Mouse (Mus musculus): Measurements from ENCODE around the gene Gm45785. TPM values are rescaled to one million over a fixed set of nuclear protein-coding genes. Genes with fewer than 3 reads are reported as not detected.

The Gm45785 gene
- polyA plus RNA-seq, 2 experiments = not detected

DNA sequence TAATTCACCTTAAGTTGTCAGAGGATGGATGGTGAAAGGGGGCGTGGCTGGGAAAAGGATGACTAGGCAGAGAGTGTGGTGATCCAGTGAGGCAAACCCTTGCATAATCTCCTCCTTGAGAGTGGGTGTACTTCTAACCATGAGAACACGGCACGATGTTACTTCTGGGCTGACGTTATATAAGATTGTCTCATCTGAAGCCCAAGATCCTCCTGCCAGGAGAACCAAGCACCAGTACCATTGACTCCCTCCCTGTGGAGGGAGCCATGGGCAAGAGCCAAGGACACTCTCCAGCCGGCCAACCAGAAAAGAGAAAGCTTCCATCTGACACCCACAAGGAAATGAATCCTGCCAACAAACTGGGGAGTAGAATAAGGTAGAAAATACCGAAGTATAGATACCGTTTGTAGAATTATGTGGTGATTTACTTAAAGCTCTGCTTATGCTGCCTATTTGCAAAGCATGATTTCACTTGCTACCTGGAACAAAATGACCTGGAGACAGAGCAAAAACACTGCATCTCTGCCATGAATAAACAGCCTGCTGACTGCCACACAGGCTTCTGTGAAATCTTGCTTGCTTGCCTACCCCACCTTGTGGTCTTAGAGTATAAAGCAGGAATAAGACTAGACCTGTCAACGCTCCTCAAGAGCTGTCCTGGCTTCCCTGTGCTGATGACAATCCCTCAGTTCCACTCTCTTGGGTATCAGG lies 27.8 kb downstream of the Gm45785 start:
- WGBS = 34% methylated on average over 8 of the region's 8 CpGs
- H3K27ac ChIP-seq (replicated peaks; ENCODE audit: low read depth, low read length) = no peak overlapping the region

GRCm38 (mm10) chr7:140822731-140823130 lies 33.4 kb downstream of the Gm45785 start:
- H3K9me3 ChIP-seq (ENCODE audit: control insufficient read depth, low read length) = no peaks in the 10 kb centered on the region
- H3K4me2 ChIP-seq (replicated peaks; ENCODE audit: low read depth, low read length, severe bottlenecking) = no peak overlapping the region
- no peaks in the 10 kb centered on the region for H3K27me3 ChIP-seq (ENCODE audit: control insufficient read depth, insufficient read depth, low read length)
- no peak overlapping the region for H3K27ac ChIP-seq (replicated peaks; ENCODE audit: low read depth, low read length)
- no peak for DNase-seq (ENCODE audit: low spot score)
- no peak for ATAC-seq (ENCODE audit: low FRiP score, low read depth)
- no peak for TF ChIP-seq POLR2A (IDR thresholded peaks at IDR 0.05; ENCODE audit: borderline replicate concordance, extremely low read depth, insufficient read depth, insufficient read length)
- no peak overlapping the region for H3K9ac ChIP-seq (ENCODE audit: low read depth, low read length, severe bottlenecking)
- H3K4me1 ChIP-seq (ENCODE audit: control insufficient read depth, insufficient read depth, low read length) = no peaks in the 10 kb centered on the region
- WGBS = 89% methylated on average over 4 of the region's 4 CpGs
- no peak overlapping the region for H3K4me3 ChIP-seq (replicated peaks; ENCODE audit: low read length)
- no peaks in the 10 kb centered on the region for H3K36me3 ChIP-seq (ENCODE audit: control insufficient read depth, insufficient read depth, low read length)

More for the DNA sequence above, 27.8 kb downstream of the Gm45785 start:
- Histone ChIP-seq H3K4me2 (replicated peaks; ENCODE audit: low read depth, low read length, severe bottlenecking) (no peak overlapping the region), H3K4me1 (ENCODE audit: control insufficient read depth, insufficient read depth, low read length) (no peaks in the 10 kb centered on the region), H3K36me3 (ENCODE audit: control insufficient read depth, insufficient read depth, low read length) (no peaks in the 10 kb centered on the region), H3K9me3 (ENCODE audit: control insufficient read depth, low read length) (no peaks in the 10 kb centered on the region), H3K9ac (ENCODE audit: low read depth, low read length, severe bottlenecking) (no peak overlapping the region), H3K4me3 (replicated peaks; ENCODE audit: low read length) (no peak overlapping the region), H3K27me3 (ENCODE audit: control insufficient read depth, insufficient read depth, low read length) (no peaks in the 10 kb centered on the region)
- TF ChIP-seq POLR2A (IDR thresholded peaks at IDR 0.05; ENCODE audit: borderline replicate concordance, extremely low read depth, insufficient read depth, insufficient read length) = no peak
- DNase-seq (ENCODE audit: low spot score) (peak; percentile 36), ATAC-seq (ENCODE audit: low FRiP score, low read depth) (no peak)

- Histone ChIP-seq H3K9ac (ENCODE audit: low read depth, low read length, severe bottlenecking) (peak within 1 kb of the TSS; percentile 57), H3K4me2 (replicated peaks; ENCODE audit: low read depth, low read length, severe bottlenecking) (peak within 1 kb of the TSS; percentile 65), H3K36me3 (ENCODE audit: control insufficient read depth, insufficient read depth, low read length) (0 out of 2 replicates have a peak, but pooled peaks cover 2% of the 10 kb centered on the region), H3K9me3 (ENCODE audit: control insufficient read depth, low read length) (no peaks in the 10 kb centered on the region), H3K4me1 (ENCODE audit: control insufficient read depth, insufficient read depth, low read length) (no peaks in the 10 kb centered on the region), H3K4me3 (replicated peaks; ENCODE audit: low read length) (peak within 1 kb of the TSS; percentile 45), H3K27me3 (ENCODE audit: control insufficient read depth, insufficient read depth, low read length) (no peaks in the 10 kb centered on the region), H3K27ac (replicated peaks; ENCODE audit: low read depth, low read length) (no peak within 1 kb of the TSS)
- no peak for TF ChIP-seq POLR2A (IDR thresholded peaks at IDR 0.05; ENCODE audit: borderline replicate concordance, extremely low read depth, insufficient read depth, insufficient read length)
- peak; percentile 78 for ATAC-seq (ENCODE audit: low FRiP score, low read depth)
- DNase-seq (ENCODE audit: low spot score) = peak; percentile 49
- WGBS = 2% methylated on average over 21 of the region's 21 CpGs
These were observed 34.3 kb downstream of the Gm45785 start, which contains the start of gene Zfp941 for GRCm38 (mm10) chr7:140821653-140822329. Gene Zfp941, minus strand, starts transcription at chr7:140822178.

DNA sequence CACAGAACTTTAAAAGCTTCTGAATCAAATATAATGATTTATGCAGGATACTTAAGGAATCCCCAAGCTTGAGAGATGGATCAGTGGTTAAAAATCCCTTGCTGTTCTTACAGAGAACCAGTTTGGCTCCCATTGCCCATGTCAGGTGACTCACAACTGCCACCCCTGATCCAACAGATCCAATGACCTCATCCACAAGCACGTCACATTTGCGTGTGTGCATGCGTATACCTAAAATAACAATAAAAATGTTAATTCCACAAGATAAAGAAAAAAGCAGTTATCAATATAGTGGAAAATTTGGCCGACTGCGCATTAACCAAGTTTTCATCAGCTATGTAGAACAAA lies 34.9 kb downstream of the Gm45785 start:
- no peak for DNase-seq (ENCODE audit: low spot score)
- WGBS = 47% methylated on average over 5 of the region's 5 CpGs
- Histone ChIP-seq H3K27me3 (ENCODE audit: control insufficient read depth, insufficient read depth, low read length) (no peaks in the 10 kb centered on the region), H3K9ac (ENCODE audit: low read depth, low read length, severe bottlenecking) (peak overlapping the region; percentile 57), H3K4me1 (ENCODE audit: control insufficient read depth, insufficient read depth, low read length) (no peaks in the 10 kb centered on the region), H3K4me2 (replicated peaks; ENCODE audit: low read depth, low read length, severe bottlenecking) (peak overlapping the region; percentile 65), H3K9me3 (ENCODE audit: control insufficient read depth, low read length) (no peaks in the 10 kb centered on the region), H3K4me3 (replicated peaks; ENCODE audit: low read length) (peak overlapping the region; percentile 45), H3K27ac (replicated peaks; ENCODE audit: low read depth, low read length) (no peak overlapping the region), H3K36me3 (ENCODE audit: control insufficient read depth, insufficient read depth, low read length) (0 out of 2 replicates have a peak, but pooled peaks cover 2% of the 10 kb centered on the region)
- no peak for ATAC-seq (ENCODE audit: low FRiP score, low read depth)
- TF ChIP-seq POLR2A (IDR thresholded peaks at IDR 0.05; ENCODE audit: borderline replicate concordance, extremely low read depth, insufficient read depth, insufficient read length) = no peak

DNA sequence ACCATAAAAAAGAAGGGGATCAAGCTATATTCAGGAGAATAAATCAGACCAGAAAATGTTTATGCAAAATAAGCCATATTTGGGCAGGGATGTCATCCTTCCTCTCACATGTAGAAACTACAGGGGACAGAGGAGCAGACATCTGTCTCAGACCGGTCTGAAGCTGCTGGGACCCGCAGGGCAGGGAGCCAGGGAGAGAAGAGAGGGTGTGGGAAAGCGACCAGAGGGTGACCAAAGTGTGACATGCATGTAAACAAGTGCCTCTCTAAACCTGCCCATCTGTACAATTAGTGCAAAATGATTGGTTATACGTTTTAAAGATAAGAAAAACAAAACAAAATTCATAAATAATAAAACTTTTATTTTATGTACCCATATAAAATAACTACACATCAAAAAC lies 36.0 kb downstream of the Gm45785 start:
- no peaks in the 10 kb centered on the region for H3K4me1 ChIP-seq (ENCODE audit: control insufficient read depth, insufficient read depth, low read length)
- WGBS = 69% methylated on average over 4 of the region's 4 CpGs

More for the DNA sequence above, 36.0 kb downstream of the Gm45785 start:
- Histone ChIP-seq H3K36me3 (ENCODE audit: control insufficient read depth, insufficient read depth, low read length) (0 out of 2 replicates have a peak, but pooled peaks cover 2% of the 10 kb centered on the region), H3K27me3 (ENCODE audit: control insufficient read depth, insufficient read depth, low read length) (no peaks in the 10 kb centered on the region), H3K27ac (replicated peaks; ENCODE audit: low read depth, low read length) (no peak overlapping the region), H3K9ac (ENCODE audit: low read depth, low read length, severe bottlenecking) (no peak overlapping the region), H3K4me2 (replicated peaks; ENCODE audit: low read depth, low read length, severe bottlenecking) (no peak overlapping the region), H3K4me3 (replicated peaks; ENCODE audit: low read length) (no peak overlapping the region), H3K9me3 (ENCODE audit: control insufficient read depth, low read length) (no peaks in the 10 kb centered on the region)
- no peak for ATAC-seq (ENCODE audit: low FRiP score, low read depth)
- TF ChIP-seq POLR2A (IDR thresholded peaks at IDR 0.05; ENCODE audit: borderline replicate concordance, extremely low read depth, insufficient read depth, insufficient read length) = no peak
- no peak for DNase-seq (ENCODE audit: low spot score)

Data from limb, embryonic 14.5 days (tissue).